Mouse (Mus musculus): ENCODE results near the gene Tbc1d4. TPM values are rescaled to one million over a fixed set of nuclear protein-coding genes. Genes with fewer than 3 reads are reported as not detected.

The Tbc1d4 gene
- polyA plus RNA-seq, 1 experiment from 2014 or later: 25.5 TPM

GRCm38 (mm10) chr14:101565661-101566060, 43.3 kb downstream of the Tbc1d4 start:
- H3K9ac ChIP-seq: no peak overlapping the region
- WGBS: 50% methylated on average over 3 of the region's 3 CpGs
- H3K27ac ChIP-seq: no peak overlapping the region
- H3K4me2 ChIP-seq: no peak overlapping the region
- ATAC-seq (replicated peaks; ENCODE audit: insufficient number of reproducible peaks, insufficient read depth, low FRiP score, low read depth): no peak
- H3K36me3 ChIP-seq: no peaks in the 10 kb centered on the region
- no peaks in the 10 kb centered on the region for H3K27me3 ChIP-seq
- peaks cover 30% of the 10 kb centered on the region for H3K4me1 ChIP-seq (replicated peaks)
- H3K4me3 ChIP-seq: no peak overlapping the region
- H3K9me3 ChIP-seq (replicated peaks): no peaks in the 10 kb centered on the region

DNA sequence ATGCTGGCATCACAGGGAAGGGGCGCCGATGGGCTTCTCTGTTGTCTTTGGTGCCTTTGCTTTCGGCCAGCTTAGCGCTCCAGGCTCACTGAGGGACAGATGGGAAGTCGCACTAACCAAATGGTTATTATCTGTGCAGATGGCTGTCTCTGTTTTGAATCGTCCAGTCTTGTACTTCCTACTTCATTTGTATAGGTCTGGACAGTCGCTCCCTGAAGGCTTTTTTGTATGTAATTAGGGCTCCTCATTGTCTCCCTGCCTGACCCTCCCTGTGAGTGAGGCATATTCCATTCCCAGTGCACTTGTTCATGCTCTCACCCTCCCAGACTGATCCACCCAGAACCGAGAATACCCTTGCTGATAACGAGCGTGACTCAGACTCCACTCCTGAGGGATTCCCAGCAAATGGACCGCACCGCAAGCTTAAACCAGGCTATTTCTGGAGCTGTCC, 47.7 kb downstream of the Tbc1d4 start:
- Histone ChIP-seq H3K9me3 (replicated peaks) (no peaks in the 10 kb centered on the region), H3K4me1 (replicated peaks) (peaks cover 33% of the 10 kb centered on the region), H3K27me3 (no peaks in the 10 kb centered on the region), H3K27ac (peak overlapping the region; percentile 59; the same call in 1 of the 2 replicates), H3K4me2 (peak overlapping the region; percentile 39), H3K4me3 (no peak overlapping the region), H3K36me3 (no peaks in the 10 kb centered on the region), H3K9ac (0 out of 2 replicates have a peak overlapping the region, but pooled peaks have one; percentile 13)
- ATAC-seq (replicated peaks; ENCODE audit: insufficient number of reproducible peaks, insufficient read depth, low FRiP score, low read depth): no peak; the same call in 1 of the 2 replicates
- 42% methylated on average over 12 of the region's 12 CpGs for WGBS

DNA sequence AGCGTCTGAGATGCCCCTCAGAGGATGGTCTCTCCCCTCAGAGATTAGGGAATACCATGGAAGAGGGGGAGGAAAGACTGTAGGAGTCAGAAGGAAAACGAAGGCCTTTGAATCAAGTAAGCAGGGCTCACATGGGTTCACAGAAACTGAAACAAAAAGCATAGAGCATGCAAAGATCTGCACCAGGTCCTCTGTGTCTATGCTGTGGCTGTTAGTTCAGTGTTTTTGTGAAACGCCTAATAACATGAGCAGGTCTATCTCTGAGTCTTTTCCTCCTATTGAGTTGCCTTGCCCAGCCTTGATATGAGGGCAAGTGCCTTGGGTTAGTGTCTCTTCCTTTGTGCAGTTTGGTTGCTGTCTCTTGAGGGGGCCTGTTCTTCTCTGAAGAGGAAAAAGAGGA, 49.5 kb downstream of the Tbc1d4 start:
- 68% methylated on average over 3 of the region's 3 CpGs for WGBS
- Histone ChIP-seq H3K27me3 (no peaks in the 10 kb centered on the region), H3K4me2 (no peak overlapping the region), H3K4me3 (no peak overlapping the region), H3K36me3 (no peaks in the 10 kb centered on the region), H3K9me3 (replicated peaks) (no peaks in the 10 kb centered on the region), H3K27ac (no peak overlapping the region), H3K4me1 (replicated peaks) (peaks cover 41% of the 10 kb centered on the region), H3K9ac (no peak overlapping the region)
- ATAC-seq (replicated peaks; ENCODE audit: insufficient number of reproducible peaks, insufficient read depth, low FRiP score, low read depth): no peak

DNA sequence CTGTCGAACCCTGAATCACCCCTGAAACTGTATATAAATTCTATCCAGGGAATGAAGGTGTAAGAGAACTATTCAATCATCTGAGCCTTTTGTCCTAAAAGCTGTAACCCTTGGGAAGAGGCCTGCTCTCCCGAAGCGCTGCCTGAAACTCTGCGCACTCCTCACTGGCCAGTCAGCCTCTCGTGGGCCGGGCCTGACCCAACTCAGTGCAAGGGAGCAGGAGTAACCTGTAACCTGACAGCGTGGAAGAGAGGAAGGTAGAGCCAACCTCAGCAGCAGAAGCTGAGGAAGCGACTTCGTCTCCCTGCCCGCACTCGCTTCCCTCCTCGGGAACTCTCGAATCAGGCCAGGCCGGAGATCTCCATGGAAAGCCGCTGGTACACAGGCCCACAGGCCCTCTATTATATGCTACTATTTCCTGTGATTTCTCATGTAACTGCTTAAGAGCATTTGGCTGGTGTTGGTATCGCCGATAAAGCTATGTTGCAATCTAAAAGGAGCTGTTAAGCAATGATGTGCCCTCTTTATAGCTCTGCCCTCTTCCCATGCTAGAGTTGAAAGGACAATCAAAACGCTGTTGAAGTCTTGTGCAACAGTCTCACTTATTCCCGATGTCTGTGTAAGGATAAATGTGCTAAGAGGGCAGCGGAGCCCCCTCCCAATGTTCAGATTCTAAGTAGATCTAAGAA, 60.0 kb downstream of the Tbc1d4 start:
- Histone ChIP-seq H3K36me3 (no peaks in the 10 kb centered on the region), H3K9me3 (replicated peaks) (no peaks in the 10 kb centered on the region), H3K27ac (no peak overlapping the region), H3K9ac (no peak overlapping the region), H3K4me3 (no peak overlapping the region), H3K4me1 (replicated peaks) (0 out of 2 replicates have a peak, but pooled peaks cover 5% of the 10 kb centered on the region), H3K4me2 (no peak overlapping the region), H3K27me3 (no peaks in the 10 kb centered on the region)
- no peak for ATAC-seq (replicated peaks; ENCODE audit: insufficient number of reproducible peaks, insufficient read depth, low FRiP score, low read depth)
- 84% methylated on average over 20 of the region's 20 CpGs for WGBS

DNA sequence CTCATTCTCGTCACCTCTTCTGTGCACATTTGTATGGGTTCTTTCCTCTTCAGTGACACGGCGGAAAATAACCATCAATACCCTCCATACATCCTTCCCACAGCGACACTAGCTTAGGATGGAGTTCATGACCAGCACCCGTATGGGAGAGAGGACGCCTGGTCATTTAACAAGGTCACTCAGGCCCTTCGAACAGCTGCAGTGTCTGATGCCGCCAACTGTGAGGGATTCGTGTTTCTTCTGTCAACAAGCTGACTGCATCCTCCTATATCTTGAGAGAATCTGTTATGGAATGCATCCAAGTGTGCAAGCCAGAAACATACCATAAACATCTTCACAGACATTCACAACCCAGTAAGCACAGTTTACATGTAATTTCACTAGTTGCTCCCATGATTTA, 67.1 kb downstream of the Tbc1d4 start:
- H3K4me1 ChIP-seq (replicated peaks): peaks cover 10% of the 10 kb centered on the region; the same call in 1 of the 2 replicates
- no peak overlapping the region for H3K4me2 ChIP-seq
- no peaks in the 10 kb centered on the region for H3K36me3 ChIP-seq
- H3K9me3 ChIP-seq (replicated peaks): no peaks in the 10 kb centered on the region
- H3K9ac ChIP-seq: no peak overlapping the region
- no peaks in the 10 kb centered on the region for H3K27me3 ChIP-seq
- H3K27ac ChIP-seq: no peak overlapping the region
- no peak for ATAC-seq (replicated peaks; ENCODE audit: insufficient number of reproducible peaks, insufficient read depth, low FRiP score, low read depth)
- H3K4me3 ChIP-seq: no peak overlapping the region
- 61% methylated on average over 9 of the region's 9 CpGs for WGBS

DNA sequence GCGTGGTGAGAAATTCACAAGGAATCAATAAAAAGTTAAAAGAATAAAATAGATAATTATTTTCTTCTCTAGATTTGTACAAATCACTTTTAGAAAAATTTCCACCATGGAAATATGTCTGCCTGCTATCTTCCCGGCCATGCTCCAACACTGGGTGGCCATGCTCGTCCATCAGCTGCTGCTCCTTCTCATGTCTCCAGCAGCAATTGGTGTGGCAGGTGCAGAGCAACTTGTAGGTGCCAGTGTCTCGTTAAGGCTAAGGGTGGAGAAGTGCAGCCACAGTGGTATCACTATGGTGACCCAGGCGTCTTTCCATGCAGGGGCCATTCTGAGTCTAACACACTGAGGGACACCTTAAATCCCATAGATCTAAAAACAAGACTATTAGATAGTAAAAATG, 67.8 kb downstream of the Tbc1d4 start:
- Histone ChIP-seq H3K27ac (no peak overlapping the region), H3K4me3 (no peak overlapping the region), H3K9me3 (replicated peaks) (no peaks in the 10 kb centered on the region), H3K36me3 (no peaks in the 10 kb centered on the region), H3K27me3 (no peaks in the 10 kb centered on the region), H3K4me2 (no peak overlapping the region), H3K9ac (no peak overlapping the region), H3K4me1 (replicated peaks) (peaks cover 10% of the 10 kb centered on the region; the same call in 1 of the 2 replicates)
- WGBS: 85% methylated on average over 5 of the region's 5 CpGs
- no peak for ATAC-seq (replicated peaks; ENCODE audit: insufficient number of reproducible peaks, insufficient read depth, low FRiP score, low read depth)

DNA sequence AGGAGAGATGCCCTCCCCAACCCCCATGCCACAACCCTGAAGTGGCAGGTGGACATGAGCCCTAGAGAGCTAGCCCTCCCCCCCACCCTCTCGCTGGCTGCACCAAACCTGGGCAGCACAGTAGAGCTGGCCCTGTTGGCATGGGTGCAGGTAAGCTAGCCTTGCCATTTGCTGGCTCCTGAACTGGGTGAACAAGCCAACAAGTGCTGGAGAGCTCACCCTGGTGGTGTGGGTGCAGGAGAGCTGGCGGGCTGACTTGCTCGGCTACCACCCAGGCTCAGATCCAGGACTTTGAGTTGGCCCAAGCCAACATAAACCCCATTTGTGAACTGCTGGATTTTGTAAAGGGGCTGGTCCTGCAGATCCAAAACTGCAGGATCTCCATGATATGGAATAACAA, 68.5 kb downstream of the Tbc1d4 start:
- 94% methylated on average over 3 of the region's 3 CpGs for WGBS
- Histone ChIP-seq H3K9ac (no peak overlapping the region), H3K27ac (no peak overlapping the region), H3K36me3 (no peaks in the 10 kb centered on the region), H3K4me2 (no peak overlapping the region), H3K27me3 (no peaks in the 10 kb centered on the region), H3K9me3 (replicated peaks) (no peaks in the 10 kb centered on the region), H3K4me3 (no peak overlapping the region), H3K4me1 (replicated peaks) (peaks cover 10% of the 10 kb centered on the region; the same call in 1 of the 2 replicates)
- ATAC-seq (replicated peaks; ENCODE audit: insufficient number of reproducible peaks, insufficient read depth, low FRiP score, low read depth): no peak

GRCm38 (mm10) chr14:101537906-101538305, 71.1 kb downstream of the Tbc1d4 start:
- ATAC-seq (replicated peaks; ENCODE audit: insufficient number of reproducible peaks, insufficient read depth, low FRiP score, low read depth): peak; percentile 43; the same call in 1 of the 2 replicates

GRCm38 (mm10) chr14:101537413-101537812, 71.6 kb downstream of the Tbc1d4 start:
- no peaks in the 10 kb centered on the region for H3K36me3 ChIP-seq
- no peak overlapping the region for H3K4me2 ChIP-seq
- no peaks in the 10 kb centered on the region for H3K27me3 ChIP-seq
- no peak overlapping the region for H3K9ac ChIP-seq
- 72% methylated on average over 1 of the region's 1 CpGs for WGBS
- peak overlapping the region; percentile 37 for H3K27ac ChIP-seq
- peaks cover 12% of the 10 kb centered on the region for H3K4me1 ChIP-seq (replicated peaks)
- no peak overlapping the region for H3K4me3 ChIP-seq
- H3K9me3 ChIP-seq (replicated peaks): no peaks in the 10 kb centered on the region
- ATAC-seq (replicated peaks; ENCODE audit: insufficient number of reproducible peaks, insufficient read depth, low FRiP score, low read depth): no peak

More at GRCm38 (mm10) chr14:101537906-101538305, 71.1 kb downstream of the Tbc1d4 start:
- H3K4me1 ChIP-seq (replicated peaks): peaks cover 7% of the 10 kb centered on the region; the same call in 1 of the 2 replicates
- H3K4me2 ChIP-seq: no peak overlapping the region
- H3K36me3 ChIP-seq: no peaks in the 10 kb centered on the region
- no peak overlapping the region for H3K9ac ChIP-seq
- no peaks in the 10 kb centered on the region for H3K9me3 ChIP-seq (replicated peaks)
- no peaks in the 10 kb centered on the region for H3K27me3 ChIP-seq
- H3K4me3 ChIP-seq: no peak overlapping the region
- 22% methylated on average over 2 of the region's 2 CpGs for WGBS
- peak overlapping the region; percentile 37 for H3K27ac ChIP-seq

DNA sequence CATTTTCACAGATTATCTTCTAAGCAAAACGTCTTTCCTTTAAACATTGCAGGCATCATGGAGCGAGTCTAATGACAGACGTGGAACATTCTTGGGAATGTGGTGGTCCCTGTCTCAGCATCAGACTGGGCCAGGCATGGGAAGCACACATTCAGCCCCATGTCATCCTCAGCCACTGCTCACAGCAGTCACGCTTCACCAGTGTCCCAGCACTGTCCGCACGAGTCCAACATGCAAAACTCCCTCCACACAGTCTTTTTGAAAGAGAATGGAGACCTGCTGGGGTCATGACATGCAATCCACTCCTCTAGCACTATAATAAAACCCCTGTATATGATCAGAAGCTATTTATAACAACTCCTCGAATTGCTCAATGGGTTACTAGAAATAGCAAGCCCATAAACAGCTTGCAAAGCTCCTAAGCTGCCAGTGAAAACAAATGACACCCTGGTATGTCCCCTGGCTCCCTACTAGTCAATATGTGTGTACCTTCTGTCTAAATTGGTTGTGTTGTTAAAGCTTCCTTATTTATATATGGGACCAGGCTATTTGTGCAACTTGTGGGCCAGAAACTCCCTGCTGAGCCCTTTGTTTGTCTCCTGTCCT, 76.8 kb downstream of the Tbc1d4 start:
- Histone ChIP-seq H3K27ac (peak overlapping the region; percentile 86), H3K4me1 (replicated peaks) (peaks cover 20% of the 10 kb centered on the region)

DNA sequence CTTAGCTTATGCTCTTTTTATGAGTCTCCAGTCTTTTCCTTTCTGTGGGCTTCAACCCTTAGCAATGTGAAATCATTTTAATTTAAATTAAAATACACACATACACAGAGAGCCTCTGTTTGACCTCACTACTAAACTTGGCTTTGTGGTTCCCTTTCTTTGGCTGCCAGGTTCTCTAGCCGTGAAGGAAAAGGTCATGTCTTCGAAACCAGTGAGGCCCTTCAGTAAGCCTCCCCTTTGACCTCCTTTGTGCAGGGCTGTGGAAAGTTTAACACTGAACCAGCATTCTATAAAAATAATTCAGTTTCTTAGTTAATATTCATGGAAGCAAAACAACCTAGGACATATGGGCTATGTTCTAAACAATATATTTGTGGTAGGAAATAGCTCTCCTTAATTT, 78.5 kb downstream of the Tbc1d4 start:
- H3K27me3 ChIP-seq: no peaks in the 10 kb centered on the region
- no peak overlapping the region for H3K9ac ChIP-seq
- no peaks in the 10 kb centered on the region for H3K36me3 ChIP-seq
- H3K4me3 ChIP-seq: no peak overlapping the region
- H3K27ac ChIP-seq: no peak overlapping the region
- H3K4me2 ChIP-seq: no peak overlapping the region
- ATAC-seq (replicated peaks; ENCODE audit: insufficient number of reproducible peaks, insufficient read depth, low FRiP score, low read depth): no peak
- H3K9me3 ChIP-seq (replicated peaks): no peaks in the 10 kb centered on the region
- WGBS: 67% methylated on average over 2 of the region's 2 CpGs
- peaks cover 20% of the 10 kb centered on the region for H3K4me1 ChIP-seq (replicated peaks)

More for the DNA sequence above, 76.8 kb downstream of the Tbc1d4 start:
- Histone ChIP-seq H3K27me3 (no peaks in the 10 kb centered on the region), H3K4me3 (no peak overlapping the region), H3K4me2 (peak overlapping the region; percentile 47), H3K9me3 (replicated peaks) (no peaks in the 10 kb centered on the region), H3K9ac (no peak overlapping the region), H3K36me3 (no peaks in the 10 kb centered on the region)
- ATAC-seq (replicated peaks; ENCODE audit: insufficient number of reproducible peaks, insufficient read depth, low FRiP score, low read depth): peak; percentile 25; the same call in 1 of the 2 replicates
- 43% methylated on average over 7 of the region's 7 CpGs for WGBS
